Mouse (Mus musculus) cerebellum, adult 2 months (tissue): ENCODE results near the gene N6amt1.

Experiments used
- CTCF ChIP-seq: fragments of 200-500 bp; IDR thresholded peaks from 2 replicates; pipeline ENCODE4 v1.5.1; 2011; ENCODE audit warnings: low read depth, mild to moderate bottlenecking, control low read depth, low read length, moderate library complexity, borderline replicate concordance; ENCODE audit not compliant: insufficient read depth
- POLR2A ChIP-seq: fragments of 200-500 bp; IDR thresholded peaks from 2 replicates; pipeline ENCODE4 v1.6.1; 2011; ENCODE audit warnings: low read length, control low read depth, borderline replicate concordance; ENCODE audit not compliant: insufficient read depth

GRCm38 (mm10) chr16:87351386-87352105 lies 2.4 kb upstream of the N6amt1 start:
- TF ChIP-seq POLR2A = no peak
- no peak for TF ChIP-seq CTCF
